ENCODE assay signal across 9 mouse cellular contexts in genomic region chr11:97523827-97524261, GRCm38 (mm10). TPM values are rescaled to one million over a fixed set of nuclear protein-coding genes. Genes with fewer than 3 reads are reported as not detected.
DNase-seq lines count a peak whose midpoint lies in the region; ATAC-seq lines count a peak whose summit lies in the region.
"Had no signal": no experiment of that assay in that cellular context is flagged by ENCODE, and none has a peak within 500 bp of the region (broad histone marks: within the 10 kb centered on the region; RNA-seq: fewer than 3 reads in every experiment).

No protein-coding gene starts in this region.

- H3K9ac ChIP-seq in forebrain, embryonic 11.5 days (ENCODE audit: low read length), result peak overlapping the region; percentile 8; the same call in 1 of the 2 replicates
- H3K9ac ChIP-seq: limb, embryonic 15.5 days had no signal

- 0 out of 2 replicates have a peak, but pooled peaks have one; percentile 24 for ATAC-seq in forebrain, embryonic 11.5 days (replicated peaks; ENCODE audit: low FRiP score)
- ATAC-seq in megakaryocyte-erythroid progenitor cell, adult 5-6 weeks (replicated peaks; ENCODE audit: low FRiP score, low TSS enrichment, poor library complexity, severe bottlenecking), result no peak

- 13% methylated on average over 1 of the region's 1 CpGs for WGBS in forebrain, embryonic 11.5 days

- H3K36me3 ChIP-seq in forebrain, embryonic 11.5 days (ENCODE audit: control insufficient read depth, insufficient read depth, low read length), result no peaks in the 10 kb centered on the region; the same call in 1 of the 2 replicates
- H3K36me3 ChIP-seq: limb, embryonic 15.5 days had no signal

- H3K27ac ChIP-seq in forebrain, embryonic 11.5 days (ENCODE audit: low read depth, low read length), result peak overlapping the region; percentile 59
- H3K27ac ChIP-seq: limb, embryonic 15.5 days had no signal

- DNase-seq in ovary, adult 18-20 months (ENCODE audit: low spot score), result peak; percentile 85
- no peak for DNase-seq in ovary, postnatal 14 days (ENCODE audit: low spot score)
- no peak for DNase-seq in forebrain, embryonic 11.5 days (ENCODE audit: low spot score)
- DNase-seq in kidney, postnatal 25 days, result peak; percentile 63 to 83
- DNase-seq in neural tube, embryonic 10.5 days (ENCODE audit: extremely low spot score, low spot score), result peak; percentile 67
- DNase-seq in right cerebral cortex, adult 2 months (ENCODE audit: low spot score in 2 of 2), result no peak
- no peak for DNase-seq in gastrocnemius, postnatal 25 days

- no peaks in the 10 kb centered on the region for H3K9me3 ChIP-seq in forebrain, embryonic 11.5 days (ENCODE audit: control insufficient read depth, low read length)
- H3K9me3 ChIP-seq: limb, embryonic 15.5 days had no signal

- peaks cover 7% of the 10 kb centered on the region for H3K4me1 ChIP-seq in forebrain, embryonic 11.5 days (replicated peaks; ENCODE audit: control insufficient read depth, insufficient read depth, low read length)

- no peak overlapping the region for H3K4me3 ChIP-seq in forebrain, embryonic 11.5 days (ENCODE audit: low read depth, low read length)
- H3K4me3 ChIP-seq: limb, embryonic 15.5 days had no signal

- no peak overlapping the region for H3K4me2 ChIP-seq in forebrain, embryonic 11.5 days (ENCODE audit: low read depth, low read length, severe bottlenecking)
- H3K4me2 ChIP-seq: limb, embryonic 15.5 days had no signal

- no peaks in the 10 kb centered on the region; the same call in 1 of the 2 replicates for H3K27me3 ChIP-seq in forebrain, embryonic 11.5 days (ENCODE audit: control insufficient read depth, insufficient read depth, low read length)

RNA-seq across cellular contexts. Expression of gene 4933428G20Rik, which starts 23.7 kb away (rescaled TPM):
- polyA plus RNA-seq in forebrain, embryonic 11.5 days (2014; fragmentation: Nextera tagmentation; extraction: Ambion mirVana), result 0.17 TPM in 1 of 2 replicates, not detected in the other
- not detected in 2 replicates for total RNA-seq in megakaryocyte-erythroid progenitor cell, adult 5-6 weeks (2014; fragmentation: Nextera tagmentation)
- not detected in 2 replicates for total RNA-seq in megakaryocyte-erythroid progenitor cell, adult 5-6 weeks (2017)
- not detected for total RNA-seq in gastrocnemius, postnatal 25 days (2021)

RNA-seq across cellular contexts. Expression of gene Srcin1, which starts 52.1 kb away (rescaled TPM):
- polyA plus RNA-seq in forebrain, embryonic 11.5 days (2014; fragmentation: Nextera tagmentation; extraction: Ambion mirVana), result 3.2 and 3.7 TPM in 2 replicates
- total RNA-seq in megakaryocyte-erythroid progenitor cell, adult 5-6 weeks (2014; fragmentation: Nextera tagmentation), result not detected in 2 replicates
- total RNA-seq in megakaryocyte-erythroid progenitor cell, adult 5-6 weeks (2017), result not detected in 2 replicates
- under 1 TPM; 0.43 to 0.49 TPM for total RNA-seq in gastrocnemius, postnatal 25 days (2021)

Comparison
In these comparisons a context has a peak if more than half of its experiments do, and no peak if none do; other contexts are left out.
1. DNase-seq: peak in ovary, adult 18-20 months (single experiment), kidney, postnatal 25 days (2 of 2) and neural tube, embryonic 10.5 days (single experiment); none in ovary, postnatal 14 days (single experiment), forebrain, embryonic 11.5 days (single experiment), right cerebral cortex, adult 2 months (0 of 2) and gastrocnemius, postnatal 25 days (single experiment).